Mouse (Mus musculus): ENCODE data around the gene Rab27a. TPM values are rescaled to one million over a fixed set of nuclear protein-coding genes. Genes with fewer than 3 reads are reported as not detected.
A peak's percentile ranks its signal among the peaks of the same experiment; 100 is the strongest.
"Not testable (repeated sequence)": the region's sequence is repeated elsewhere in the genome, so short reads cannot be mapped to it uniquely, and the experiment has no call there.

Gene Rab27a
- total and polyA plus RNA-seq, 2 experiments from 2014 or later = 1.7 to 4.0 TPM

DNA sequence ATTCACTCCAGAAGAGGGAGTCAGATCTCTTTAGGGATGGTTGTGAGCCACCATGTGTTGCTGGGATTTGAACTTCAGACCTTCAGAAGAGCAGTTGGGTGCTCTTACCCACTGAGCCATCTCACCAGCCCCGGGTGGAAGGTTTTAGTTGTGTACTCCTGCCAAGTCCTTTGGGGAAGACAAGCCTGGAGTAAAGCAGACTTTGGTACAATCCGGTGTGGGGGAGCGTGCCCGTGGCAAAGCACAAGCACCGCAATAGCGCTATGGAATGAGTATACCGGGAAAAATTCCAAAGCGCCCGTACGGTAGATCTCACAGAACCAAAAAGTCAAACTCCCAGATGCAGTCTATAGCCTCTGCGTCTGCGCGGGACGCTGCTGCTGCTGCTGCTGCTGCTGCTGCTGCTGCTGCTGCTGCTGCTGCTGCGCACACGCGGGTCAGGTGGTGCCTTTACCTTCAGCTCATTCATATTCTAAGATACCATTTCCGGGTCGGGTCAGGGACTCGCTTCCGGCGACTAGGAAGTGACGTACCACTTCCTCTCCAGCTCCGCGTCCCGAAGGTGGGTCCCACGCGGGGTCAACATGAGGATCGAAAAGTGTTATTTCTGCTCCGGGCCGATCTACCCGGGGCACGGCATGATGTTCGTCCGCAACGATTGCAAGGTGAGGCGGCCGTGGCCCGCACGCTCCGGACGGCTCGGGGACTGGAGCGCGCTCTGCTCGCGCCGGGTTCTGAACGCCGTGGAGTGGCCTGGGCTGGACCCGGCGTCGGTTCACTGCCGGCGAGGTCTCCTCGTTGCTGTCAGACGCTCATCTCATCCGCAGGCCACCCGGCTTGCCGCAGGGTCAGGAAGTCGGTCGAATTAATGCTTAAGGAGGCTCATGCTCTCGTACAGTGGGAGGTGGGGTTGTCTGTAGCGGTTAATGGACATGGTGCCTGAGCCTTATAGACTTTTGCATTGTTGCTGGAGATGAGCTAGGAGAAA, 68.6 kb downstream of the Rab27a start, which contains the start of gene Rsl24d1:
Gene Rsl24d1 (plus strand): TSS at position 508 of the 988 bp plus-strand sequence.
- Histone ChIP-seq H3K9me3 (replicated peaks; ENCODE audit: control insufficient read depth, low read length) (no peaks in the 10 kb centered on the region), H3K9ac (replicated peaks; ENCODE audit: low read depth, low read length) (peak within 1 kb of the TSS; percentile 77), H3K4me3 (ENCODE audit: low read depth, low read length) (peak within 1 kb of the TSS; percentile 71), H3K27me3 (ENCODE audit: control insufficient read depth, insufficient read depth, low read length) (no peaks in the 10 kb centered on the region), H3K27ac (ENCODE audit: low read depth) (peak within 1 kb of the TSS; percentile 73), H3K4me1 (ENCODE audit: control insufficient read depth, insufficient read depth) (peaks cover 6% of the 10 kb centered on the region; the same call in 1 of the 2 replicates), H3K4me2 (ENCODE audit: low read depth, low read length) (peak within 1 kb of the TSS; percentile 67), H3K36me3 (replicated peaks; ENCODE audit: control insufficient read depth, insufficient read depth, low read length) (peaks cover 27% of the 10 kb centered on the region)
- DNase-seq (ENCODE audit: low spot score) (peak; percentile 93), ATAC-seq (ENCODE audit: insufficient read depth, low read depth) (peak; percentile 97)
- WGBS = 1% methylated on average over 64 of the region's 64 CpGs
- TF ChIP-seq EP300 (IDR thresholded peaks at IDR 0.05; ENCODE audit: low read depth) = no peak
- no peak for TF ChIP-seq CTCF (IDR thresholded peaks at IDR 0.05; ENCODE audit: low read depth)

DNA sequence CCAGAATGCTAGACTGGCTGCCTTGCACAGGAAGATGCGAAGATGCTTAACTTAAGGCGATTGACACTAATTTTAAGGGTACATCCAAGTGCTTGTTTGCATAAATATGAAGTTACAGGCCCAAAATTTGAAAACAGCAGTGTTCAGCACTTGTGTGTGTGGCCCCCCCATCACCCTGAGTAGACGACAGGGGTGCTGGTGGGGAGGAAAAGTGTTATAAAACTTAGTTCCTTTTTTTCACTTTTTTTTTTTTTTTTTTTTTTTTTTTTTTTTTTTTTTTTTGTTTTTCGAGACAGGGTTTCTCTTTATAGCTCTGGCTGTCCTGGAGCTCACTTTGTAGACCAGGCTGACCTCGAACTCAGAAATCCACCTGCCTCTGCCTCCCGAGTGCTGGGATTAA, 72.0 kb downstream of the Rab27a start:
- not testable (repeated sequence) for H3K27me3 ChIP-seq (ENCODE audit: control insufficient read depth, insufficient read depth, low read length); DNase-seq (ENCODE audit: low spot score); H3K4me3 ChIP-seq (ENCODE audit: low read depth, low read length); ATAC-seq (ENCODE audit: insufficient read depth, low read depth); H3K4me1 ChIP-seq (ENCODE audit: control insufficient read depth, insufficient read depth); H3K4me2 ChIP-seq (ENCODE audit: low read depth, low read length); H3K9ac ChIP-seq (replicated peaks; ENCODE audit: low read depth, low read length); H3K27ac ChIP-seq (ENCODE audit: low read depth); H3K9me3 ChIP-seq (replicated peaks; ENCODE audit: control insufficient read depth, low read length)
- 90% methylated on average over 4 of the region's 6 CpGs for WGBS
- peaks cover 53% of the 10 kb centered on the region for H3K36me3 ChIP-seq (replicated peaks; ENCODE audit: control insufficient read depth, insufficient read depth, low read length)

DNA sequence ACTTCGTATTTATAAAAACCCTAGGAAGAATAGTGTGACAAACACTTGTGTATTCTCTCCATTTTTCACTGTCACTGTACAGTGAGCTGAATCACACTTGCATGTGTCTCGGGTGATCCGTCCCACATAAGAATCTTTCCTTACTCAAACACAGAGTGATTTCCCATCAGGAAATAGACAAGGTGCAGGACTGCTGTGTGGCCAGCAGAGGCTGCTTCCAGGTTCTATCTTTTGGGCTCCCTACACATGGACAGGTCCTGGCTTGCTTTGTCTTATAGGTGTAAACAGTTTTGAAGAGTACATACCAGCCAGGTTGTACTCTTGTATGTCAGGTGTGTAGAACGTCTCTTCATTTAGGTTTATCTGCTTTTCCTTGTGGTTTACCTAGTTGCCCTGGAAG, 73.4 kb downstream of the Rab27a start:
- 85% methylated on average over 4 of the region's 4 CpGs for WGBS
- no peaks in the 10 kb centered on the region for H3K27me3 ChIP-seq (ENCODE audit: control insufficient read depth, insufficient read depth, low read length)
- no peak overlapping the region for H3K4me3 ChIP-seq (ENCODE audit: low read depth, low read length)
- peaks cover 6% of the 10 kb centered on the region; the same call in 1 of the 2 replicates for H3K4me1 ChIP-seq (ENCODE audit: control insufficient read depth, insufficient read depth)
- peak; percentile 10; the same call in 1 of the 2 replicates for TF ChIP-seq CTCF (IDR thresholded peaks at IDR 0.05; ENCODE audit: low read depth)
- TF ChIP-seq EP300 (IDR thresholded peaks at IDR 0.05; ENCODE audit: low read depth) = no peak
- no peak for ATAC-seq (ENCODE audit: insufficient read depth, low read depth)
- no peak overlapping the region for H3K27ac ChIP-seq (ENCODE audit: low read depth)
- no peaks in the 10 kb centered on the region for H3K9me3 ChIP-seq (replicated peaks; ENCODE audit: control insufficient read depth, low read length)
- peaks cover 58% of the 10 kb centered on the region for H3K36me3 ChIP-seq (replicated peaks; ENCODE audit: control insufficient read depth, insufficient read depth, low read length)
- H3K9ac ChIP-seq (replicated peaks; ENCODE audit: low read depth, low read length) = no peak overlapping the region
- DNase-seq (ENCODE audit: low spot score) = no peak
- H3K4me2 ChIP-seq (ENCODE audit: low read depth, low read length) = no peak overlapping the region

DNA sequence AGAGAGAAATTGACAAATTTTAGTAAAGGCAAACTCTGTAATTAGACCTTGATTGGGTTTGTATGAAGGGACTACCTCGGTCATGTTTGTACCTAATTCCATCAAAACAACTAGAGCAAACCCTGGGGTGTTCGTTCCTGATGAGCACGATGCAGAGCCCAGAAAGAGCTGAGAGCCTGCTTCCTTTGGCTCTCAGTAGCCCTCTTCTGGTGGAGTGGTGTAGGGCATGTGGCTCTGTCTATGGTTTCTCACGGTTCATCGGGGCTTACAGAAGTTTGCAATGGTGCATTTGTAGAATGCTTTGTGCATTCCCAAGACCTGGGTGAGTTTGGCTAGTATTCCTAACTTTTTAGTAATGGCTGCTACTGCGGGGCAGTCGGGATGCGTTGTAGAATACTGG, 77.1 kb downstream of the Rab27a start:
- no peak overlapping the region for H3K4me3 ChIP-seq (ENCODE audit: low read depth, low read length)
- ATAC-seq (ENCODE audit: insufficient read depth, low read depth) (no peak; the same call in 1 of the 2 replicates), DNase-seq (ENCODE audit: low spot score) (peak; percentile 12)
- H3K9ac ChIP-seq (replicated peaks; ENCODE audit: low read depth, low read length) = no peak overlapping the region
- no peaks in the 10 kb centered on the region for H3K4me1 ChIP-seq (ENCODE audit: control insufficient read depth, insufficient read depth)
- no peaks in the 10 kb centered on the region for H3K9me3 ChIP-seq (replicated peaks; ENCODE audit: control insufficient read depth, low read length)
- no peak overlapping the region for H3K4me2 ChIP-seq (ENCODE audit: low read depth, low read length)
- H3K27me3 ChIP-seq (ENCODE audit: control insufficient read depth, insufficient read depth, low read length) = no peaks in the 10 kb centered on the region
- TF ChIP-seq CTCF (IDR thresholded peaks at IDR 0.05; ENCODE audit: low read depth) = peak; percentile 48
- no peak for TF ChIP-seq EP300 (IDR thresholded peaks at IDR 0.05; ENCODE audit: low read depth)
- H3K27ac ChIP-seq (ENCODE audit: low read depth) = no peak overlapping the region
- WGBS = 62% methylated on average over 8 of the region's 8 CpGs
- H3K36me3 ChIP-seq (replicated peaks; ENCODE audit: control insufficient read depth, insufficient read depth, low read length) = peaks cover 78% of the 10 kb centered on the region

DNA sequence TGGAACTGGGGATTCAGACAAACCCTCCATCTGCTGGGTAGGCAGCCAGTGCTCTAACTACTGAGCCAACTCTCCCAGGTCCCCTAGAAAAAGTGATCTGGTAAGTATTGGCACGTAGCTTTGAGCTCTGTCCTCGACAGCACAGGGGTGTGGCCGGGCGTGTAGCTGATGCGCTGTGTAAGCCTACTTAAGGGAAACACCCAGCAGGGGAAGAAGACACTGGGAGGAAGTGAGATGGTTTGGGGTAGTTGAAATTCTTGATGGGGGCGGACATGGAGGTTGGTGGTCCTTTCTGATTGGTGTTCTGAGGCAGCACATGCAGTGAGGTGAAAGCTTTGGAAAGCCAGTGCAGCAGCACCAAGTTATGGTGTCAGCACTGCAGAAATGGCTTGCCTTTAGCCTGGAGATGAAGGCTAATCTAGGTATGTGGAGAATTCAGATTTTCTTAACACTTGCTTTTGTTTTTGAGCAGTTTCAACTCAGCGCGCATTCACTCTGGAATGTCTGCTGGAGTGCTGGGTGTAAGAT, 80.5 kb downstream of the Rab27a start:
- DNase-seq (ENCODE audit: low spot score) (no peak), ATAC-seq (ENCODE audit: insufficient read depth, low read depth) (no peak)
- Histone ChIP-seq H3K27me3 (ENCODE audit: control insufficient read depth, insufficient read depth, low read length) (no peaks in the 10 kb centered on the region), H3K9me3 (replicated peaks; ENCODE audit: control insufficient read depth, low read length) (no peaks in the 10 kb centered on the region), H3K27ac (ENCODE audit: low read depth) (no peak overlapping the region), H3K4me2 (ENCODE audit: low read depth, low read length) (no peak overlapping the region), H3K4me3 (ENCODE audit: low read depth, low read length) (no peak overlapping the region), H3K36me3 (replicated peaks; ENCODE audit: control insufficient read depth, insufficient read depth, low read length) (peaks cover 81% of the 10 kb centered on the region), H3K4me1 (ENCODE audit: control insufficient read depth, insufficient read depth) (no peaks in the 10 kb centered on the region), H3K9ac (replicated peaks; ENCODE audit: low read depth, low read length) (no peak overlapping the region)
- TF ChIP-seq EP300 (IDR thresholded peaks at IDR 0.05; ENCODE audit: low read depth) (no peak), CTCF (IDR thresholded peaks at IDR 0.05; ENCODE audit: low read depth) (no peak)
- 77% methylated on average over 8 of the region's 8 CpGs for WGBS

All from heart, postnatal 0 days (tissue).